Mouse (Mus musculus) hindbrain, embryonic 12.5 days (tissue): ENCODE measurements around the gene Atp1a4. TPM values are rescaled to one million over a fixed set of nuclear protein-coding genes. Genes with fewer than 3 reads are reported as not detected.
A peak's percentile ranks its signal among the peaks of the same experiment; 100 is the strongest.

Experiments used
- ATAC-seq: fragments of 200-750 bp; cut with Nextera tagmentation; 2 replicates; pipeline ENCODE4 v1.8.0; 2017; ENCODE audit warnings: moderate TSS enrichment; ENCODE audit not compliant: low FRiP score
- H3K27ac ChIP-seq: fragments of 300-500 bp; sonication (generic); 2 replicates; pipeline ENCODE4 v1.5.1; 2016; ENCODE audit warnings: mild to moderate bottlenecking
- H3K27me3 ChIP-seq: fragments of 300-500 bp; sonication (generic); 2 replicates; pipeline ENCODE4 v1.6.1; 2016; ENCODE audit warnings: mild to moderate bottlenecking
- H3K36me3 ChIP-seq: fragments of 300-500 bp; sonication (generic); 2 replicates; pipeline ENCODE4 v1.6.1; 2016; ENCODE audit warnings: mild to moderate bottlenecking
- H3K4me1 ChIP-seq: fragments of 300-500 bp; sonication (generic); 2 replicates; pipeline ENCODE4 v1.6.1; 2016
- H3K4me2 ChIP-seq: fragments of 300-500 bp; sonication (generic); replicated peaks from 2 replicates; pipeline ENCODE4 v1.6.1; 2016; ENCODE audit warnings: mild to moderate bottlenecking
- H3K4me3 ChIP-seq: fragments of 300-500 bp; sonication (generic); 2 replicates; pipeline ENCODE4 v1.5.1; 2016; ENCODE audit warnings: mild to moderate bottlenecking
- H3K9ac ChIP-seq: fragments of 300-500 bp; sonication (generic); 2 replicates; pipeline ENCODE4 v1.6.1; 2016; ENCODE audit warnings: mild to moderate bottlenecking, moderate library complexity
- H3K9me3 ChIP-seq: fragments of 300-500 bp; sonication (generic); replicated peaks from 2 replicates; pipeline ENCODE4 v1.6.1; 2016; ENCODE audit warnings: mild to moderate bottlenecking
- WGBS: fragments of 180-500 bp; shearing (Covaris S2); methylation state at CpG from one replicate; pipeline ENCODE4 v1.1.7; 2016; 5-methylcytosine and 5-hydroxymethylcytosine counted together
- polyA plus RNA-seq: library from polyadenylated mRNA; unstranded; fragments of >200 nt; fragmentation: Nextera tagmentation; extraction: Ambion mirVana; gene quantifications from 2 replicates; pipeline ENCODE4 v1.2.1, GENCODE M21; 2016

Gene Atp1a4
- polyA plus RNA-seq = not detected in 2 replicates

DNA sequence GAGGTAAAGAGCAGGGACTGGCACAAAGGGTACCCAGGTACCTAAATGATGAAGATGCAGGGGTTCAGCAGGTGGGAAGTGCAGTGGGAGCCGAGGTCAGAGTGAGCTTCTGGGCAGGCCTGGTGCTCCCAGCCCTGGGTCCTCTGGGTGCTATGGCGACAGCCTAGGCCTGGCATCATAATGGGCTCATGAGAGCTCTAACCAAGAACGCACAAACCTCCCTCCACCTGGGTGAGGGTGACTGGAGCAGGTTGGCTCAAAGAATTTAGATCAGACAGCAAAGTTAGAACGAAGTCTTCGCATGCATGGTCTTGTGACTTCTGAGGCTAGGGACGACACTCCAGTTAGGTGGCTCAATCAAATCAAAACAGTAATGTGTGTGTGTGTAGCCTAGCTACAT lies at the start of gene Atp1a4:
TSS of gene Atp1a4 (minus strand) at position 101 of the 400 bp plus-strand sequence.
- no peak for ATAC-seq
- Histone ChIP-seq H3K36me3 (no peaks in the 10 kb centered on the region), H3K27ac (no peak within 1 kb of the TSS), H3K27me3 (0 out of 2 replicates have a peak, but pooled peaks cover 3% of the 10 kb centered on the region), H3K4me1 (peaks cover 13% of the 10 kb centered on the region), H3K9me3 (no peaks in the 10 kb centered on the region), H3K9ac (no peak within 1 kb of the TSS), H3K4me2 (no peak within 1 kb of the TSS), H3K4me3 (no peak within 1 kb of the TSS)
- 86% methylated on average over 6 of the region's 6 CpGs for WGBS

DNA sequence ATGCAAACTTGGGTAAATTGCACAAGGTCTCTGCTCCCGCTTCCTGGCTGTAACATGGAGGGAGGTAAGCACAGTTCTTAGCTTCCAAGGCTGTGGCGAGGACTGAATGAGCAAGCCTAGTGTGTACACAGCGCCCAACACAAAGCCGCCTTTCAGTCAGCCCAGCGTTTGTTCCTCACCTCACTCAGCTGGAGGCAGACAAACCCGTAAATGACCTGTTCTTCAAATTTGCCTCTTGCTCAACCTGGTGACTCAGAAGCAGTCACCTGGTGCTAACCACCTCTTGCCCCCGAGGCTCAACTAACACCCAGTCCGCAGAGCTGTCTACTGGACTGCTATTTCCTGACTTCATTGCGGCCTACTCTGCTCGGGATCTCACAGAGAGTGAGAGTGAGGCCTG lies 49.7 kb upstream of the Atp1a4 start:
- H3K4me1 ChIP-seq = peaks cover 48% of the 10 kb centered on the region
- H3K4me2 ChIP-seq = no peak overlapping the region
- WGBS = 52% methylated on average over 10 of the region's 10 CpGs
- H3K4me3 ChIP-seq = no peak overlapping the region
- no peaks in the 10 kb centered on the region; the same call in 1 of the 2 replicates for H3K27me3 ChIP-seq
- peak overlapping the region; percentile 23; the same call in 1 of the 2 replicates for H3K9ac ChIP-seq
- peak overlapping the region; percentile 52 for H3K27ac ChIP-seq
- ATAC-seq = no peak
- H3K36me3 ChIP-seq = no peaks in the 10 kb centered on the region
- no peaks in the 10 kb centered on the region for H3K9me3 ChIP-seq

DNA sequence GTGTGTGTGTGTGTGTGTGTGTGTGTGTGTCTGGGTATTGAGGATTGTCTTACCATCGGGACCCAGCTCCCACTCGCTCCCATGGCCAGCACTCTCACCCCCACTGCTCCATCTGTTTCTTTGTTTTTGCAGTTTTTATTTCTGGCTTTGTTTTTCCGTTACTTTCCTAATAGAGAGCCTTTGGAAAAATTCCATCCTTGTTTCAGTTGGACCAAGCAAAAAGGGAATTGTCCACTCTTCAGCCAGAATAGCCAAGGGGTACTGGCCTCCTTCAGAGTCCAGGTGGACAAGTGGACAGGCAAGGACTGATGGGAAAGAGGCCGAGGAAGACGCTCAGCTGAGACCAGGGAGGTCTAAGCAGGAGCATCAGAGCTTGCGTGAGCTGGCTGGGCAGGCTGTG lies 48.7 kb upstream of the Atp1a4 start:
- no peaks in the 10 kb centered on the region; the same call in 1 of the 2 replicates for H3K27me3 ChIP-seq
- WGBS = 68% methylated on average over 4 of the region's 6 CpGs
- peaks cover 53% of the 10 kb centered on the region for H3K4me1 ChIP-seq
- no peak overlapping the region for H3K4me3 ChIP-seq
- no peaks in the 10 kb centered on the region for H3K36me3 ChIP-seq
- no peaks in the 10 kb centered on the region for H3K9me3 ChIP-seq
- no peak overlapping the region for H3K4me2 ChIP-seq
- ATAC-seq = no peak
- no peak overlapping the region for H3K9ac ChIP-seq
- H3K27ac ChIP-seq = peak overlapping the region; percentile 23; the same call in 1 of the 2 replicates

- Histone ChIP-seq H3K9ac (no peak overlapping the region), H3K4me3 (no peak overlapping the region), H3K4me1 (peaks cover 53% of the 10 kb centered on the region), H3K27me3 (no peaks in the 10 kb centered on the region; the same call in 1 of the 2 replicates), H3K36me3 (no peaks in the 10 kb centered on the region), H3K9me3 (no peaks in the 10 kb centered on the region), H3K27ac (no peak overlapping the region), H3K4me2 (no peak overlapping the region)
- ATAC-seq = no peak
- WGBS = 75% methylated on average over 4 of the region's 4 CpGs
Observed at GRCm38 (mm10) chr1:172306196-172306595, 48.0 kb upstream of the Atp1a4 start.

GRCm38 (mm10) chr1:172305635-172306034 lies 47.4 kb upstream of the Atp1a4 start:
- Histone ChIP-seq H3K9ac (no peak overlapping the region), H3K27me3 (no peaks in the 10 kb centered on the region; the same call in 1 of the 2 replicates), H3K4me3 (no peak overlapping the region), H3K27ac (no peak overlapping the region), H3K36me3 (no peaks in the 10 kb centered on the region), H3K9me3 (no peaks in the 10 kb centered on the region), H3K4me1 (peaks cover 56% of the 10 kb centered on the region), H3K4me2 (no peak overlapping the region)
- no peak for ATAC-seq
- 72% methylated on average over 3 of the region's 3 CpGs for WGBS

- peaks cover 61% of the 10 kb centered on the region for H3K4me1 ChIP-seq
- no peak for ATAC-seq
- WGBS = 90% methylated on average over 2 of the region's 2 CpGs
Observed at GRCm38 (mm10) chr1:172305153-172305552, 46.9 kb upstream of the Atp1a4 start.

GRCm38 (mm10) chr1:172304443-172304842 lies 46.2 kb upstream of the Atp1a4 start:
- ATAC-seq = no peak

More at GRCm38 (mm10) chr1:172305153-172305552, 46.9 kb upstream of the Atp1a4 start:
- no peak overlapping the region for H3K4me3 ChIP-seq
- peaks cover 2% of the 10 kb centered on the region; the same call in 1 of the 2 replicates for H3K27me3 ChIP-seq
- H3K36me3 ChIP-seq = no peaks in the 10 kb centered on the region
- no peaks in the 10 kb centered on the region for H3K9me3 ChIP-seq
- no peak overlapping the region for H3K4me2 ChIP-seq
- no peak overlapping the region for H3K27ac ChIP-seq
- no peak overlapping the region for H3K9ac ChIP-seq

DNA sequence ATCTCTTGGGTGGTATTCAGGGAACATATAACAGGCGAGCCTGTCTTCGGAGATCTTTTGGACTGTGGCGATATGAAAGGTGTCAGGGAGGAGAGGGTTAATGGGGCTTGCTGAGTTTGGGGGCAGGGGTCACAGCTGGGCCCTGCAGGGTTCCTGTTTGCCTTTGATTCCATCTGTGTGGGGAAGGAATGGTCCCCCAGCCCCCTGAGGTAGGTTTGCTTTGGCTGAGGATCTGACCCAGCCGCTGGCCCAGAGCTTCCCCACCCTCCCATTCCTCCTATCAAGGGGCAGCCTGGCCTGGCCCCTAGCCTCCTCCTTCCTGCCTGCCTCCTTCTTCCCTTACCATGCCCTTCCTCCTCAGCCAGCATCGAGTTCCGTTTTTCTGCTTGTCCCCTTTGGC lies 44.6 kb upstream of the Atp1a4 start:
- peaks cover 55% of the 10 kb centered on the region for H3K4me1 ChIP-seq
- no peaks in the 10 kb centered on the region for H3K9me3 ChIP-seq
- 0 out of 2 replicates have a peak overlapping the region, but pooled peaks have one; percentile 2 for H3K9ac ChIP-seq
- peak overlapping the region; percentile 24; the same call in 1 of the 2 replicates for H3K27ac ChIP-seq
- H3K4me2 ChIP-seq = no peak overlapping the region
- WGBS = 2% methylated on average over 6 of the region's 6 CpGs
- no peaks in the 10 kb centered on the region for H3K36me3 ChIP-seq
- no peak for ATAC-seq
- H3K4me3 ChIP-seq = no peak overlapping the region
- H3K27me3 ChIP-seq = peaks cover 12% of the 10 kb centered on the region; the same call in 1 of the 2 replicates

More at GRCm38 (mm10) chr1:172304443-172304842, 46.2 kb upstream of the Atp1a4 start:
- Histone ChIP-seq H3K4me2 (no peak overlapping the region), H3K27me3 (peaks cover 4% of the 10 kb centered on the region; the same call in 1 of the 2 replicates), H3K4me1 (peaks cover 60% of the 10 kb centered on the region), H3K9me3 (no peaks in the 10 kb centered on the region), H3K4me3 (no peak overlapping the region), H3K36me3 (no peaks in the 10 kb centered on the region), H3K9ac (no peak overlapping the region), H3K27ac (no peak overlapping the region)
- 75% methylated on average over 6 of the region's 6 CpGs for WGBS

- no peak for ATAC-seq
- Histone ChIP-seq H3K27me3 (peaks cover 12% of the 10 kb centered on the region; the same call in 1 of the 2 replicates), H3K36me3 (no peaks in the 10 kb centered on the region), H3K4me2 (no peak overlapping the region), H3K4me1 (peaks cover 56% of the 10 kb centered on the region), H3K9me3 (no peaks in the 10 kb centered on the region), H3K27ac (no peak overlapping the region), H3K4me3 (no peak overlapping the region), H3K9ac (no peak overlapping the region)
- 57% methylated on average over 3 of the region's 3 CpGs for WGBS
Observed at GRCm38 (mm10) chr1:172302311-172302710, 44.1 kb upstream of the Atp1a4 start.

DNA sequence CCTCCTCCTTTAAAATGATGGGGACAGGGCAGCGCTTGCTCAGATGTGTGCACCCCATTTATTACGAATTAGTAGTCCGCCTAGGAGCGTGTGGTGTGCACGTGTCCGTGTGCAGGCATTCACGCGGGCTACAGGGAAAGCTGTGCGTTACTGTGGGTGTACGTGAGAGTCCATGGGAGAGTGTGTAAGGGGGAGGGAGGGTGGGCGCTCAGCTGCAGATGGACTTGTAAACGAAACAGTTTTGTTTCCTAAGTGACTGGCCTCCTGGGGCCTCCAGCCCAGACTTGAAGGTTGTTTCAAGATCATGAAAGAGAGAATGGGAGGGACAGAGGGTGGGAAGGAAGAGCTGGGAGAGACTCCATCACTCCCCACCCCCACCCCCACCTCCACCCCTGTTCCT lies 43.0 kb upstream of the Atp1a4 start:
- Histone ChIP-seq H3K9me3 (no peaks in the 10 kb centered on the region), H3K27me3 (peaks cover 12% of the 10 kb centered on the region; the same call in 1 of the 2 replicates), H3K27ac (0 out of 2 replicates have a peak overlapping the region, but pooled peaks have one; percentile 23), H3K4me2 (no peak overlapping the region), H3K4me3 (no peak overlapping the region), H3K4me1 (peaks cover 61% of the 10 kb centered on the region), H3K36me3 (no peaks in the 10 kb centered on the region), H3K9ac (no peak overlapping the region)
- 21% methylated on average over 12 of the region's 12 CpGs for WGBS
- peak; percentile 60 for ATAC-seq

DNA sequence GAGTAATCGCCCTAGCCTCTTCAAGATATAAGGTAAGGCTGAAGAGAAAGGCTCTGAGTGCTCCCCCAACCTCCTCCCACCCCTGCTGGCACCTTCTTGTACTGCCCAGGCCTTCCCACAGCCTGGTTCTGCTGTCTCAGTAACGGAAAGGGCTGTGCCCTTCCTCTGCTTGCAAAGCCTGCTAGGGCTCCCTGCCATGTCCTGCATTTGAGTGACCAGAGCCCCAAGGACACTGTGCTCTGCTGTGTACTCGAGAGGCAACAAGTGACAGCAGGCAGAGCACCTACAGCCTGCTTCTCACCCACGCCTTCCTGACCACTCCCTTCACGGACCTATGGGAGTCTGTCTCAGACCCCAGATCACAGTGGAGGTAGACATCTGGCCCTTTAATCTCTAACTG lies 42.0 kb upstream of the Atp1a4 start:
- no peaks in the 10 kb centered on the region for H3K9me3 ChIP-seq
- no peaks in the 10 kb centered on the region for H3K36me3 ChIP-seq
- ATAC-seq = no peak
- no peak overlapping the region for H3K4me2 ChIP-seq
- no peak overlapping the region for H3K4me3 ChIP-seq
- peaks cover 12% of the 10 kb centered on the region; the same call in 1 of the 2 replicates for H3K27me3 ChIP-seq
- 72% methylated on average over 5 of the region's 5 CpGs for WGBS
- H3K27ac ChIP-seq = no peak overlapping the region
- H3K9ac ChIP-seq = no peak overlapping the region
- peaks cover 71% of the 10 kb centered on the region for H3K4me1 ChIP-seq

DNA sequence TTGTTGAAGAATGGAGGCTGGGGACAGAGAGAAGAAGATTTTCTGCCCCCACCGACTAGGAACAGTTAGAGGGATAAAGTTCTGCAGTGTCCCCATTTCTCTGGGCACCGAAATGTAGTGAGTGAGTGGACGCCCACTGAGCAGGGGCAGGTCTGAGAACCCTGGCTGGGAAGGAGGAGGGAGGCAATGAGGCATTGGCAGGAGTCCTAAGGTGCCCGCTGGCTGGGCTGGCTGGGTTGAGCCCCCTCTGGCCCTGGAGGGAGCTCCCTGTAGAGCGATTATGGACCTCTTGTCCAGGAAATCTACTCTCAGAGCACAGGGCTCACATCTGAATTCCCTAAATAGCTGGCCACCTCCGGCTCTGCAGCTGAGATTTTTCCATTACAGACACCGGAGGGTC lies 41.3 kb upstream of the Atp1a4 start:
- Histone ChIP-seq H3K27ac (no peak overlapping the region), H3K9ac (no peak overlapping the region), H3K27me3 (peaks cover 12% of the 10 kb centered on the region; the same call in 1 of the 2 replicates), H3K4me1 (peaks cover 75% of the 10 kb centered on the region), H3K9me3 (no peaks in the 10 kb centered on the region), H3K36me3 (no peaks in the 10 kb centered on the region), H3K4me3 (no peak overlapping the region), H3K4me2 (no peak overlapping the region)
- 62% methylated on average over 7 of the region's 7 CpGs for WGBS
- no peak for ATAC-seq
